Mouse (Mus musculus) CH12.LX (cell line): ENCODE data around the gene Cisd3. TPM values are rescaled to one million over a fixed set of nuclear protein-coding genes. Genes with fewer than 3 reads are reported as not detected.

Experiments used
- DNase-seq: peaks from one replicate; pipeline ENCODE4 v3.0.0-alpha.2; 2013; ENCODE audit errors: extremely low read depth
- H3K27ac ChIP-seq: 2 replicates; pipeline ENCODE4 v1.5.1; 2012; ENCODE audit warnings: low read depth, mild to moderate bottlenecking, control low read depth, moderate library complexity; ENCODE audit not compliant: insufficient read depth
- H3K27me3 ChIP-seq: replicated peaks from 2 replicates; pipeline ENCODE3; 2012; ENCODE audit warnings: inconsistent platforms
- H3K36me3 ChIP-seq, 2 experiments: replicated peaks in 1 of 2; 2 replicates each; pipeline versions ENCODE3 to v1.6.1; 2012; ENCODE audit warnings: inconsistent platforms in 1 of 2, low read length in 1 of 2, mild to moderate bottlenecking in 1 of 2, mixed read lengths in 1 of 2, moderate library complexity in 1 of 2; ENCODE audit not compliant: control insufficient read depth in 1 of 2, insufficient read depth in 1 of 2
- H3K4me1 ChIP-seq, 2 experiments: 2 replicates each; pipeline ENCODE4 v1.6.1; 2012; ENCODE audit warnings: inconsistent platforms in 1 of 2, moderate library complexity in 1 of 2; ENCODE audit not compliant: insufficient read depth in 2 of 2, control insufficient read depth in 1 of 2
- H3K4me2 ChIP-seq: 2 replicates; pipeline ENCODE4 v1.6.1; 2012; ENCODE audit warnings: low read depth, mild to moderate bottlenecking, control low read depth; ENCODE audit not compliant: poor library complexity, insufficient read depth, severe bottlenecking
- H3K4me3 ChIP-seq, 3 experiments: fragments of 150-350 bp in 1 of 3; sonication (generic) in 1 of 3; replicated peaks in 1 of 3; 2 replicates each; pipeline versions ENCODE3 to v1.5.1; 2011 to 2012; ENCODE audit warnings: low read depth in 2 of 3, low read length in 2 of 3, mild to moderate bottlenecking in 2 of 3, moderate library complexity in 2 of 3, control low read depth in 1 of 3, improper control_type of control experiment in 1 of 3, inconsistent platforms in 1 of 3, mixed read lengths in 1 of 3; ENCODE audit not compliant: poor library complexity in 1 of 3
- H3K79me2 ChIP-seq: replicated peaks from 2 replicates; pipeline ENCODE4 v1.6.1; 2012; ENCODE audit warnings: mild to moderate bottlenecking, moderate library complexity; ENCODE audit not compliant: control insufficient read depth, poor library complexity, insufficient read depth, severe bottlenecking; ENCODE audit errors: extremely low read depth
- H3K9ac ChIP-seq: 2 replicates; pipeline ENCODE4 v1.6.1; 2012; ENCODE audit warnings: low read depth, mild to moderate bottlenecking, control low read depth, moderate library complexity; ENCODE audit not compliant: insufficient read depth
- H3K9me3 ChIP-seq: replicated peaks from 2 replicates; pipeline ENCODE3; 2012; ENCODE audit warnings: low read length, inconsistent platforms, mixed read lengths
- CHD1 ChIP-seq: IDR thresholded peaks from 2 replicates; pipeline ENCODE4 v1.6.1; 2012; ENCODE audit warnings: low read depth, low read length, improper control_type of control experiment, inconsistent platforms
- CHD2 ChIP-seq: IDR thresholded peaks from 2 replicates; pipeline ENCODE4 v1.6.1; 2011; ENCODE audit warnings: low read length, improper control_type of control experiment
- E2F4 ChIP-seq: IDR thresholded peaks from 2 replicates; pipeline ENCODE4 v1.6.1; 2011; ENCODE audit warnings: low read depth, low read length, improper control_type of control experiment; ENCODE audit not compliant: insufficient replicate concordance
- ELF1 ChIP-seq: IDR thresholded peaks from 2 replicates; pipeline ENCODE4 v1.6.1; 2014; ENCODE audit warnings: low read depth, mild to moderate bottlenecking, inconsistent platforms, low read length, improper control_type of control experiment
- EP300 ChIP-seq: IDR thresholded peaks from 2 replicates; pipeline ENCODE4 v1.6.1; 2011; ENCODE audit warnings: low read length, improper control_type of control experiment
- ETS1 ChIP-seq: conservative IDR thresholded peaks from 2 replicates; pipeline ENCODE4 v1.6.1; 2012; ENCODE audit warnings: low read depth, mild to moderate bottlenecking, inconsistent platforms, low read length, improper control_type of control experiment, moderate library complexity
- HCFC1 ChIP-seq: IDR thresholded peaks from 2 replicates; pipeline ENCODE4 v1.6.1; 2012; ENCODE audit warnings: low read depth, mild to moderate bottlenecking, inconsistent platforms, low read length, improper control_type of control experiment
- IRF4 ChIP-seq: IDR thresholded peaks from 2 replicates; pipeline ENCODE4 v1.6.1; 2014; ENCODE audit warnings: low read depth, mild to moderate bottlenecking, inconsistent platforms, low read length, improper control_type of control experiment
- KAT2A ChIP-seq: IDR thresholded peaks from 2 replicates; pipeline ENCODE4 v1.6.1; 2012; ENCODE audit warnings: low read length, improper control_type of control experiment, inconsistent platforms; ENCODE audit not compliant: insufficient replicate concordance
- MAFK ChIP-seq: IDR thresholded peaks from 2 replicates; pipeline ENCODE4 v1.6.1; 2011; ENCODE audit warnings: low read length, improper control_type of control experiment; ENCODE audit not compliant: insufficient replicate concordance
- MAX ChIP-seq: IDR thresholded peaks from 2 replicates; pipeline ENCODE4 v1.6.1; 2011; ENCODE audit warnings: low read length, improper control_type of control experiment
- MAZ ChIP-seq: IDR thresholded peaks from 2 replicates; pipeline ENCODE4 v1.6.1; 2012; ENCODE audit warnings: low read depth, mild to moderate bottlenecking, inconsistent platforms, low read length, improper control_type of control experiment, moderate library complexity
- MEF2A ChIP-seq: IDR thresholded peaks from 2 replicates; pipeline ENCODE4 v1.6.1; 2014; ENCODE audit warnings: low read depth, mild to moderate bottlenecking, inconsistent platforms, low read length, improper control_type of control experiment, borderline replicate concordance
- MYC ChIP-seq: IDR thresholded peaks from 2 replicates; pipeline ENCODE4 v1.6.1; 2011; ENCODE audit warnings: low read depth, mild to moderate bottlenecking, improper control_type of control experiment, low read length
- NRF1 ChIP-seq: IDR thresholded peaks from 2 replicates; pipeline ENCODE4 v1.6.1; 2014; ENCODE audit warnings: low read depth, mild to moderate bottlenecking, inconsistent platforms, low read length, improper control_type of control experiment, moderate library complexity
- PAX5 ChIP-seq: IDR thresholded peaks from 2 replicates; pipeline ENCODE4 v1.6.1; 2012; ENCODE audit warnings: low read length, inconsistent platforms, mixed read lengths
- POLR2A ChIP-seq: IDR thresholded peaks from 2 replicates; pipeline ENCODE4 v1.6.1; 2011; ENCODE audit warnings: low read depth, mild to moderate bottlenecking, improper control_type of control experiment, low read length
- RCOR1 ChIP-seq: conservative IDR thresholded peaks from 2 replicates; pipeline ENCODE4 v1.6.1; 2012; ENCODE audit warnings: low read depth, mild to moderate bottlenecking, inconsistent platforms, low read length, improper control_type of control experiment
- SIN3A ChIP-seq: IDR thresholded peaks from 2 replicates; pipeline ENCODE4 v1.6.1; 2012; ENCODE audit warnings: low read length, improper control_type of control experiment, inconsistent platforms
- SMC3 ChIP-seq: IDR thresholded peaks from 2 replicates; pipeline ENCODE4 v1.6.1; 2011; ENCODE audit warnings: low read depth, low read length, improper control_type of control experiment
- TBP ChIP-seq: conservative IDR thresholded peaks from 2 replicates; pipeline ENCODE4 v1.6.1; 2011; ENCODE audit warnings: low read depth, low read length, improper control_type of control experiment
- TCF12 ChIP-seq: IDR thresholded peaks from 2 replicates; pipeline ENCODE4 v1.6.1; 2014; ENCODE audit warnings: low read depth, mild to moderate bottlenecking, inconsistent platforms, low read length, improper control_type of control experiment
- UBTF ChIP-seq: IDR thresholded peaks from 2 replicates; pipeline ENCODE4 v1.6.1; 2012; ENCODE audit warnings: low read depth, mild to moderate bottlenecking, inconsistent platforms, low read length, improper control_type of control experiment, moderate library complexity
- ZKSCAN1 ChIP-seq: IDR thresholded peaks from 2 replicates; pipeline ENCODE4 v1.6.1; 2012; ENCODE audit warnings: low read depth, inconsistent platforms, low read length, improper control_type of control experiment, borderline replicate concordance
- ZMIZ1 ChIP-seq: IDR thresholded peaks from 2 replicates; pipeline ENCODE4 v1.6.1; 2012; ENCODE audit warnings: low read depth, mild to moderate bottlenecking, inconsistent platforms, low read length, improper control_type of control experiment
- ZNF384 ChIP-seq: IDR thresholded peaks from 2 replicates; pipeline ENCODE4 v1.6.1; 2012; ENCODE audit warnings: low read depth, low read length, improper control_type of control experiment, inconsistent platforms
- dilution Hi-C: fragments of 300-500 bp; cut with MboI; formaldehyde crosslinking; loops from 2 replicates; pipeline ENCODE4 v1.14.3; 2020; ENCODE audit warnings: low sequenced_read_pairs; ENCODE audit not compliant: extremely low pct_unique_long_range_greater_than_20kb, extremely low pct_ligation_motif_present
- in situ Hi-C: fragments of 300-500 bp; cut with MboI; formaldehyde crosslinking; loops from 3 replicates; pipeline ENCODE4 v1.14.3; 2019; ENCODE audit warnings: low sequenced_read_pairs, low pct_ligation_motif_present, low pct_unique_long_range_greater_than_20kb, mixed read lengths
- polyA plus RNA-seq: library from polyadenylated mRNA; unstranded; fragments of >175 nt; gene quantifications from 2 replicates; pipeline ENCODE4 v1.2.1, GENCODE M21; 2012; ENCODE audit warnings: low read depth; ENCODE audit not compliant: insufficient read length
- total RNA-seq, 2 experiments: library from RNA; depleted of rRNA; stranded (reverse); fragments of 300-350 nt in 1 of 2; fragments of >200 nt in 1 of 2; gene quantifications; 2 replicates each; pipeline ENCODE4 v1.2.3; 2012 to 2014

Gene Cisd3
- total and polyA plus RNA-seq, 3 experiments = 66.1 to 221 (median 141) TPM

GRCm38 (mm10) chr11:97701581-97702392, 16.2 kb downstream of the Cisd3 start:
- peaks cover 21% of the 10 kb centered on the region for H3K27me3 ChIP-seq
- peak overlapping the region; percentile 46 for H3K4me2 ChIP-seq
- peak overlapping the region; percentile 53 to 71 (median 57) for H3K4me3 ChIP-seq
- peaks cover 31% of the 10 kb centered on the region for H3K79me2 ChIP-seq
- peaks cover 15 to 26% of the 10 kb centered on the region in 2 experiments for H3K36me3 ChIP-seq
- TF ChIP-seq CHD2 (no peak), MAX (0 out of 2 replicates have a peak, but pooled peaks have one; percentile 33), CHD1 (peak; percentile 49), IRF4 (no peak), HCFC1 (0 out of 2 replicates have a peak, but pooled peaks have one; percentile 14), PAX5 (no peak), EP300 (no peak), SIN3A (peak; percentile 79; the same call in 1 of the 2 replicates), MYC (peak; percentile 54; the same call in 1 of the 2 replicates), POLR2A (no peak), RCOR1 (no peak), ZKSCAN1 (no peak), TCF12 (no peak)
- TF ChIP-seq, all 38 proteins: peak for 5
- Histone ChIP-seq H3K9ac (peak overlapping the region; percentile 56), H3K4me1 (peaks cover 9 to 47% of the 10 kb centered on the region in 2 experiments), H3K27ac (no peak overlapping the region), H3K9me3 (no peaks in the 10 kb centered on the region)
- dilution Hi-C loops = no loop called here
- DNase-seq = no peak
- in situ Hi-C loops = loop anchor here (5.0 kb wide), 1 partner anchor 36 kb away; no protein-coding TSS in a partner anchor

GRCm38 (mm10) chr11:97702393-97702745, 16.7 kb downstream of the Cisd3 start:
- Histone ChIP-seq H3K9ac (peak overlapping the region; percentile 78), H3K79me2 (peaks cover 32% of the 10 kb centered on the region), H3K9me3 (no peaks in the 10 kb centered on the region), H3K4me1 (peaks cover 9 to 47% of the 10 kb centered on the region in 2 experiments), H3K4me3 (peak overlapping the region; percentile 57 to 100 (median 99)), H3K4me2 (peak overlapping the region; percentile 52), H3K27ac (peak overlapping the region; percentile 86), H3K36me3 (peaks cover 21 to 32% of the 10 kb centered on the region in 2 experiments), H3K27me3 (peaks cover 21% of the 10 kb centered on the region)
- in situ Hi-C loops (loop anchor here (5.0 kb wide), 1 partner anchor 35 kb away; no protein-coding TSS in a partner anchor), dilution Hi-C loops (no loop called here)
- TF ChIP-seq ELF1 (peak; percentile 98), TBP (peak; percentile 99), E2F4 (peak; percentile 78; the same call in 1 of the 2 replicates), MAZ (no peak), CHD1 (no peak), POLR2A (no peak), MYC (no peak), UBTF (no peak), ETS1 (no peak), ZNF384 (peak; percentile 96), KAT2A (peak; percentile 90), MEF2A (no peak; the same call in 1 of the 2 replicates), MAFK (peak; percentile 96), SMC3 (no peak), HCFC1 (no peak), IRF4 (no peak; the same call in 1 of the 2 replicates), ZMIZ1 (no peak), CHD2 (no peak), NRF1 (peak; percentile 63; the same call in 1 of the 2 replicates), MAX (no peak)
- peak; percentile 92 for DNase-seq
